Mouse (Mus musculus): Measurements from ENCODE around the gene Ets2. TPM values are rescaled to one million over a fixed set of nuclear protein-coding genes. Genes with fewer than 3 reads are reported as not detected.

The Ets2 gene
- 96.1 and 107 TPM in 2 replicates for polyA plus RNA-seq (2015; fragmentation: Nextera tagmentation; extraction: Ambion mirVana)

DNA sequence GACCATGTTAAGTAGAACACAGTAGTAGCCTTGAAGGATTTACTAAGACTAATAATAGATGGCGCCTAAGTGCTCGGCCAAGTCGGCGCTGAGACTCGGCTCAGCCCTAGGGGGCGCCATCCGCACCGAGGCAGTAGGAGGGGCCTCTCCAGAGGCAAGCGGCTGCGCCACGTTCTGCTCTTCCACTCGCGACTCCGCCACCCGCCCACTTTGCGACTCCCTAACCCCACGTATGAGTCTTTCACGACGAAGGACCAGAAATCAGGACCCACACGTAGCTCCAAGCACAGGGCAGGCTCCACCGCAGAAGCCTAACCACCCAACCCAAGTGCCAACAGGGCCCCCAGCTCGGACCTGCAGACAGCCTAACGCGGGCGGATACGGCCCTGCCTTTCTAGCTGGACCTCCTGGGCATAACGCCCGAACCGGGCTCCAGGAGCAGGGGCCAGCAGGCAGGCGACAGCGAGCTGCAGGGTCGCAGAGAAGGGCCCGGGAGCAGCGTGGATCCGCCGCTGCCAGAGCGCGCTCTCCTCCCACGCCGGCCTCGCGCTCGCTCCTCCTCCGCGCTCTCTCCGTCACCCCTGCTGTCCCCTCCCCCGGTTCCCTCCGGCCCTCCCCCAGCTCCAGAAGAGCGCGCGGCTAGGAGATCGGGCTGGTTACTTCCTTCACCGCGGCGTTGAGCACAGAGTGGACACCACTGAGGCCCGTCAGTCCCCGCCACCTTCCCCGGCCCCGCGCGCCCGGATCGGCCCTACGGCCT, at the start of gene Ets2:
Gene Ets2, plus strand, starts transcription at position 274 of the 760 bp plus-strand sequence.
- no peaks in the 10 kb centered on the region for H3K9me3 ChIP-seq
- under 1% methylated on average over 60 of the region's 64 CpGs for WGBS
- H3K9ac ChIP-seq, result peak within 1 kb of the TSS; percentile 98
- peak within 1 kb of the TSS; percentile 92 for H3K4me3 ChIP-seq
- H3K4me1 ChIP-seq, result peaks cover 36% of the 10 kb centered on the region
- peak within 1 kb of the TSS; percentile 98 for H3K27ac ChIP-seq
- peak; percentile 94 for ATAC-seq (ENCODE audit: borderline replicate concordance, extremely low read depth, low FRiP score, low TSS enrichment)
- peak within 1 kb of the TSS; percentile 84 for H3K4me2 ChIP-seq
- no peaks in the 10 kb centered on the region for H3K27me3 ChIP-seq
- peaks cover 7% of the 10 kb centered on the region for H3K36me3 ChIP-seq

DNA sequence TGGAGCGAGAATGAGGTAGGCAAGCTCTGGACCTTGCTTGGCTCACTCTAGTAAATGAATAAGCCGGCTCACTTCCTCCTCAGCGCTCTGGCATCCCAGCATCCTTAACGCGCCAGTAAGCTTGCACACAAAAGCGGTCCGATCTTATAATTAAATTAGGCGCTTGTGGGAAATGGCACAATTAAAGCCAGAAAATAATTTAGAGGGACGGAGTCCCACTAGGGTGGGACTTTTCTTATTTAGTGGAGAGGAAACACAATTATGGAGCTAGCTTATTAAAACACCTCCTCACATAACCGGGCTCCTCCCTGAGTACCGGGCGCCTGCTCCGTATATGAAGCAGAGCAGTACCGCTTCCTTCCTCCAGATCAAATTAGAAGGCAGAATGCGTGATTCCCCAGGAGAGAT, 47.7 kb upstream of the Ets2 start:
- Histone ChIP-seq H3K27me3 (no peaks in the 10 kb centered on the region), H3K36me3 (no peaks in the 10 kb centered on the region), H3K27ac (no peak overlapping the region), H3K4me2 (no peak overlapping the region), H3K9me3 (no peaks in the 10 kb centered on the region), H3K4me1 (no peaks in the 10 kb centered on the region), H3K4me3 (no peak overlapping the region), H3K9ac (no peak overlapping the region)
- no peak for ATAC-seq (ENCODE audit: borderline replicate concordance, extremely low read depth, low FRiP score, low TSS enrichment)
- 90% methylated on average over 15 of the region's 15 CpGs for WGBS

- no peaks in the 10 kb centered on the region for H3K27me3 ChIP-seq
- no peak overlapping the region for H3K4me3 ChIP-seq
- H3K4me2 ChIP-seq, result no peak overlapping the region
- no peak overlapping the region for H3K9ac ChIP-seq
- no peaks in the 10 kb centered on the region for H3K36me3 ChIP-seq
- 93% methylated on average over 4 of the region's 4 CpGs for WGBS
- H3K9me3 ChIP-seq, result no peaks in the 10 kb centered on the region
- no peak for ATAC-seq (ENCODE audit: borderline replicate concordance, extremely low read depth, low FRiP score, low TSS enrichment)
- no peak overlapping the region for H3K27ac ChIP-seq
- no peaks in the 10 kb centered on the region for H3K4me1 ChIP-seq
Measured at GRCm38 (mm10) chr16:95656535-95656934, 45.3 kb upstream of the Ets2 start.

DNA sequence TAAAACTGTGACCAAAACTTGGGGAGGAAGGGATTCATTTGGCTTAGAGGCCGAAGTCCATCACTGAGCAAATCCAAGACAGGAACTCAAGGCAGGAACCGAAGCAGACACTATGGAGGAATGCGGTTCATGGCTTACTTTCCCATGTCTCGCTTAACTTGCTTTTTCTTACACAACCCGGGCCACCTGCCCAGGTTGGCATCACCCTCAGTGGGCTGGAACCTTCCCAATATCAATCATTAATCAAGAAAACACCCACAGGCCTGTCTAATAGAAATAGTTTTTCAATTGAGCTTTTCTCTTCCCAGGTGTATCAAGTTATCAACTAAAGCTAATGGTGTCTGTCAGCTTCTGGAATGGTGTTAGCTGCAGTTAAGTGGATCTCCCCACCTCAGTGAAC, 44.7 kb upstream of the Ets2 start:
- Histone ChIP-seq H3K9me3 (no peaks in the 10 kb centered on the region), H3K9ac (no peak overlapping the region), H3K4me2 (no peak overlapping the region), H3K27me3 (no peaks in the 10 kb centered on the region), H3K36me3 (no peaks in the 10 kb centered on the region), H3K4me3 (no peak overlapping the region), H3K4me1 (no peaks in the 10 kb centered on the region), H3K27ac (no peak overlapping the region)
- no peak for ATAC-seq (ENCODE audit: borderline replicate concordance, extremely low read depth, low FRiP score, low TSS enrichment)
- 94% methylated on average over 5 of the region's 5 CpGs for WGBS

DNA sequence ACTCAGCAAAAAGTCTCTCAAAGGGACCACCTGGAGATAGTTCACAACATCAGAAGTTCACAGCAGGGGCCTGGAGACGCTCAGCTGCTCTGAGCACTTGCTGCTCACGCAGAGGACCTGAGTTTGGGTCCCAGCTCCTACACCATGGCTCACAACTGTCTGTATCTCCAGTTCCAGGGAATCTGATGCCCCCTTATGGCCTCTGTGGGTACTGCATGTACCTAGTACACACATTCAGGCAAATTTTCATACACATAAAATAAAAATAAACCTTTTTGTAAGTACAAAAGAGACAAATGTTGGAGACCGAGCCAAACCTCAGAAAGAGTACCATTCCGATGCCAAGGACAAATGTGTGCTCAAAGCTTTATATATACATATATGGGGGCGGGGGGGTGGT, 44.1 kb upstream of the Ets2 start:
- Histone ChIP-seq H3K27me3 (no peaks in the 10 kb centered on the region), H3K9ac (no peak overlapping the region), H3K36me3 (no peaks in the 10 kb centered on the region), H3K27ac (no peak overlapping the region), H3K4me1 (no peaks in the 10 kb centered on the region), H3K4me2 (no peak overlapping the region), H3K9me3 (no peaks in the 10 kb centered on the region), H3K4me3 (no peak overlapping the region)
- 93% methylated on average over 5 of the region's 5 CpGs for WGBS
- no peak for ATAC-seq (ENCODE audit: borderline replicate concordance, extremely low read depth, low FRiP score, low TSS enrichment)

DNA sequence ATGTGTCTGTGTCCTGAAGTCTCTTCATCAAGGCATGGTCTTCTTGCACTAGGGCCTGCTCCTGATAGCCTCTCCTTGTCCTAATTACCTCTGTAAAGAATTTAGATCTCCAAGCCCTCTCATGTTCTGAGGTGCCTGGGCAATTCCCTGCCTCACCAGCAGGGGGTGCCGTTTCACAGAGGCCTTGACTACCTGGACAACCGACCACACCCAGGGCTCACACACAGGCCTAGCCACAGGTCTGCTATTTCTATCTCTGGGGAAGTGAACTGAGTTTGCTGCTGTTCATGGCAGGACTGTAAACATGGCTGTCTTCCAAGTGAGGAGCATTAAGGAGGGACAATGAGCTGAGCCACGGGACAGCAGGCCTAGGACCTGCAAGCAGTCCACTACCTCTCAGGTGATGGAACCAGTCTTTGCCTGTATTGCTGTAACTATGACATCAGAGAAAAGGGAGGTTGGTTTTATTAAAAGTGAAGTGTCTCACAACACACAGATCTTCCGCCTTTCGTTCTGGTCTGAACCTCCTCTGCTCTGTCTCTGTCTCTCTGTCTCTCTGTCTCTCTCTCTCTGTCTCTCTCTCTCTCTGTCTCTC, 42.9 kb upstream of the Ets2 start:
- no peak overlapping the region for H3K4me3 ChIP-seq
- peak overlapping the region; percentile 71 for H3K27ac ChIP-seq
- no peaks in the 10 kb centered on the region for H3K9me3 ChIP-seq
- no peaks in the 10 kb centered on the region for H3K36me3 ChIP-seq
- no peaks in the 10 kb centered on the region for H3K27me3 ChIP-seq
- ATAC-seq (ENCODE audit: borderline replicate concordance, extremely low read depth, low FRiP score, low TSS enrichment), result peak; percentile 37; the same call in 1 of the 2 replicates
- H3K4me2 ChIP-seq, result no peak overlapping the region
- no peak overlapping the region for H3K9ac ChIP-seq
- 51% methylated on average over 5 of the region's 5 CpGs for WGBS
- H3K4me1 ChIP-seq, result no peaks in the 10 kb centered on the region

- H3K4me1 ChIP-seq, result no peaks in the 10 kb centered on the region
Measured at GRCm38 (mm10) chr16:95659461-95659860, 42.4 kb upstream of the Ets2 start.

DNA sequence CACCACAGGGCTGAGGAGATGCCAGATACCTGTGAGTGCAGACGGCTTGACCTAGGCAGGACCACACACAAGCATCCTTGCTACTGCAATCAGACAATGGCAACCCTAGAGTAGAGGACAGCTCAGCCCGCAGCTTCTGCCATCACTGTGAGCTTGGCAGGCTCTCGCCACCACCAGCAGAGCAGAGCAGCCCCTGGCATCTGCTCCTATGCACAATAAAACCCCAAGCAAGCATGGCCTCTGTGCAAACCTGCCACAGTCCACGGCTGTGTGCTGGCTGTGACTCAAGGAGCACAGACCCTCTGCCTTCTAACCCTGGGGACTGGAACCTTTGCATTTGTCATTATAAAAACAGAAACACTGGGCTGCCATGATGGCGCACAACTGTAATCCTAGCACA, 41.0 kb upstream of the Ets2 start:
- H3K4me3 ChIP-seq, result no peak overlapping the region
- no peak overlapping the region for H3K4me2 ChIP-seq
- ATAC-seq (ENCODE audit: borderline replicate concordance, extremely low read depth, low FRiP score, low TSS enrichment), result no peak
- H3K4me1 ChIP-seq, result no peaks in the 10 kb centered on the region
- no peak overlapping the region for H3K9ac ChIP-seq
- no peaks in the 10 kb centered on the region for H3K36me3 ChIP-seq
- WGBS, result 77% methylated on average over 5 of the region's 5 CpGs
- H3K9me3 ChIP-seq, result no peaks in the 10 kb centered on the region
- H3K27ac ChIP-seq, result no peak overlapping the region
- H3K27me3 ChIP-seq, result no peaks in the 10 kb centered on the region

More at GRCm38 (mm10) chr16:95659461-95659860, 42.4 kb upstream of the Ets2 start:
- Histone ChIP-seq H3K27ac (peak overlapping the region; percentile 71), H3K4me2 (no peak overlapping the region), H3K9me3 (no peaks in the 10 kb centered on the region), H3K36me3 (no peaks in the 10 kb centered on the region), H3K4me3 (no peak overlapping the region), H3K9ac (no peak overlapping the region), H3K27me3 (no peaks in the 10 kb centered on the region)
- peak; percentile 58 for ATAC-seq (ENCODE audit: borderline replicate concordance, extremely low read depth, low FRiP score, low TSS enrichment)
- WGBS, result 58% methylated on average over 19 of the region's 19 CpGs

GRCm38 (mm10) chr16:95665472-95666131, 36.3 kb upstream of the Ets2 start:
- Histone ChIP-seq H3K4me3 (no peak overlapping the region), H3K4me2 (no peak overlapping the region), H3K27ac (no peak overlapping the region), H3K9ac (no peak overlapping the region), H3K9me3 (no peaks in the 10 kb centered on the region), H3K27me3 (no peaks in the 10 kb centered on the region), H3K36me3 (no peaks in the 10 kb centered on the region), H3K4me1 (peaks cover 15% of the 10 kb centered on the region)
- 68% methylated on average over 6 of the region's 6 CpGs for WGBS
- no peak for ATAC-seq (ENCODE audit: borderline replicate concordance, extremely low read depth, low FRiP score, low TSS enrichment)

DNA sequence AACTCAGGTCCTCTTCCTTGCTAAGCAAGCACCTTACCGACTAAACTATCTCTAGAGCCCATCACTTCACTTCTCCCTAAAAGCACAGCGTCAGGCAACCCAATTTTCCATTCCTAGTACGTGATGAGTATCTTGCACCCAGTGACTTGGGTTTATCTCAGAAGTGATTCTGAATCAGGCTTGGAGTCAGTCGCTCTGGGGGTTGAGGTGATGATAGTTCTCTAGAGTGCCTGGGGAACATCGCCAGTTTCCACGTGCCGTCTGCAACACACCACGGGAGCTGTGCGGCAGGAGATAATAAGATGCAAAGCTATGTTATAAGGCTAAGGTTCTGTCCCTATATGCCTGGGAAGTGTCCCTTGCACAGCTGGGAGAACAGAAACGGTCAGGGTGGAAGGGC, 35.6 kb upstream of the Ets2 start:
- H3K4me1 ChIP-seq, result peaks cover 15% of the 10 kb centered on the region
- no peak overlapping the region for H3K27ac ChIP-seq
- ATAC-seq (ENCODE audit: borderline replicate concordance, extremely low read depth, low FRiP score, low TSS enrichment), result no peak
- no peak overlapping the region for H3K4me3 ChIP-seq
- no peaks in the 10 kb centered on the region for H3K36me3 ChIP-seq
- H3K4me2 ChIP-seq, result no peak overlapping the region
- H3K27me3 ChIP-seq, result no peaks in the 10 kb centered on the region
- H3K9ac ChIP-seq, result no peak overlapping the region
- 85% methylated on average over 10 of the region's 10 CpGs for WGBS
- H3K9me3 ChIP-seq, result no peaks in the 10 kb centered on the region

DNA sequence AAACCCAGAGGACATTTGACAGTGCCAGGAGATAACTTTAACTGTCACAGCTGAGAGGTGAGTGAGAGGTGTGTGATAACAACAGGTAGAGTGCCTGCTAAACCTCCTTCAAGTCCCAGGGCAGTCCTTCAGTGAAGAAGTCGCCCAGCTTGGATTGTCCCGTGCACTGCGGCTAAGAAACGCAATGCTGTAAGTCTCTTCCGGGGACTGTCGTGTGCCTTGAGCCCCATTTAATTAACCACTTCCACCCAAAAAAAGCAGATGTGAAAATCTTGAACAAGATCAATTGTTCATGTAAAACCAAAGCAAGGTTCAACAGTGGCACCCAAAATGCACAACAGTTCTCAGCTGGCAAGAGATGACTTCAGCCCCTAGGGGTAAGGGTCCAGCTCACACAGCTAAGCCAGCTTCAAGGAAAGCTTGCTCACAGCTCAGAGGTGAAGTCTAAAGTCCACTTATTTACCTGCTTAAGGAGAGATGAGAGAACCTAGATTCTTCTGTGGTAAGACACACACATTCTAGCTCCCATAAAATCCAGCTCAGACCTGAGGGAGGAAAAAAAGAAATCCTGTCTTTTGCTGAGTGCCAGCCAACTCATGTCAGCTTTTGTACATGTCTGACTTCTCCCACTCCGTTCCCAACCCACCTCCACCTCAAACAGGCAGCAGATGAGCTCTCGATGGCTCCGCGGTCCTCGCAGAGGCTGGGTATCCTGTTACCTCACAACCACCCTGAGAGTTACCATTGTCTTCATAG, 34.3 kb upstream of the Ets2 start:
- Histone ChIP-seq H3K4me1 (peaks cover 15% of the 10 kb centered on the region), H3K9ac (no peak overlapping the region), H3K4me3 (no peak overlapping the region), H3K4me2 (no peak overlapping the region), H3K36me3 (no peaks in the 10 kb centered on the region), H3K27ac (no peak overlapping the region), H3K9me3 (no peaks in the 10 kb centered on the region), H3K27me3 (no peaks in the 10 kb centered on the region)
- WGBS, result 40% methylated on average over 11 of the region's 11 CpGs
- ATAC-seq (ENCODE audit: borderline replicate concordance, extremely low read depth, low FRiP score, low TSS enrichment), result no peak
